Mouse (Mus musculus): ENCODE measurements at regions not wholly inside any gene's neighbourhood (a gene's known extent, or its start where the extent isn't known, plus 50 kb on each side); places are given as distances from the start of the nearest gene placed in this dataset.
"Not testable (repeated sequence)": the region's sequence is repeated elsewhere in the genome, so short reads cannot be mapped to it uniquely, and the experiment has no call there.

- DNase-seq (ENCODE audit: extremely low spot score, low spot score) = no peak
Observed at GRCm38 (mm10) chr8:37237306-37237705, 243.9 kb downstream of the AI429214 start.

- DNase-seq (ENCODE audit: extremely low spot score, low spot score) = no peak
Observed at GRCm38 (mm10) chr8:37239354-37239753, 245.9 kb downstream of the AI429214 start.

GRCm38 (mm10) chr8:37251234-37251633 is 257.8 kb downstream of the AI429214 start:
- not testable (repeated sequence) for DNase-seq (ENCODE audit: extremely low spot score, low spot score)

GRCm38 (mm10) chr8:37291069-37291850 is 297.9 kb downstream of the AI429214 start:
- no peak for DNase-seq (ENCODE audit: extremely low spot score, low spot score)
